Mouse (Mus musculus) E14TG2a.4 (cell line): ENCODE results near the gene Atxn10.

Experiments used
- CTCF ChIP-seq: conservative IDR thresholded peaks from 2 replicates; pipeline ENCODE4 v1.5.1; 2014; ENCODE audit warnings: low read length
- POU5F1 ChIP-seq: IDR thresholded peaks from 2 replicates; pipeline ENCODE4 v1.6.1; 2014; ENCODE audit warnings: low read length, borderline replicate concordance

GRCm38 (mm10) chr15:85464190-85464589 is 128.1 kb downstream of the Atxn10 start:
- TF ChIP-seq CTCF (no peak), POU5F1 (no peak)
